Mouse (Mus musculus) erythroblast, embryonic 14.5 days (primary cell): ENCODE data around the gene Arhgef2.

Experiments
- GATA1 ChIP-seq: IDR thresholded peaks from 2 replicates; pipeline ENCODE4 v1.6.1; 2012; ENCODE audit warnings: low read length, inconsistent platforms, mixed read lengths
- TAL1 ChIP-seq: IDR thresholded peaks from 3 replicates; pipeline ENCODE4 v1.6.1; 2012; ENCODE audit warnings: low read length, inconsistent platforms, mixed read lengths

- TF ChIP-seq TAL1 (no peak), GATA1 (no peak)
Measured at GRCm38 (mm10) chr3:88614418-88614817, 8.7 kb downstream of the Arhgef2 start.
